Mouse (Mus musculus) limb, embryonic 14.5 days (tissue): ENCODE data around the gene Galnt9. TPM values are rescaled to one million over a fixed set of nuclear protein-coding genes. Genes with fewer than 3 reads are reported as not detected.

Experiments used
- ATAC-seq: fragments of 200-750 bp; cut with Nextera tagmentation; 2 replicates; pipeline ENCODE4 v1.8.0; 2017; ENCODE audit warnings: low read depth, moderate number of reproducible peaks, moderate TSS enrichment; ENCODE audit not compliant: low FRiP score
- DNase-seq: peaks from one replicate; pipeline ENCODE4 v3.0.0-alpha.2; 2015; ENCODE audit warnings: low spot score
- H3K27ac ChIP-seq: fragments of 300-500 bp; sonication (generic); replicated peaks from 2 replicates; pipeline ENCODE4 v1.5.1; 2014; ENCODE audit warnings: low read depth, mild to moderate bottlenecking, low read length, moderate library complexity, mixed read lengths
- H3K27me3 ChIP-seq: fragments of 300-500 bp; sonication (generic); 2 replicates; pipeline ENCODE4 v1.6.1; 2014; ENCODE audit warnings: low read length, mixed read lengths; ENCODE audit not compliant: control insufficient read depth, insufficient read depth
- H3K36me3 ChIP-seq: fragments of 300-500 bp; sonication (generic); 2 replicates; pipeline ENCODE4 v1.6.1; 2014; ENCODE audit warnings: mild to moderate bottlenecking, low read length, moderate library complexity, mixed read lengths; ENCODE audit not compliant: control insufficient read depth, insufficient read depth
- H3K4me1 ChIP-seq: fragments of 300-500 bp; sonication (generic); 2 replicates; pipeline ENCODE4 v1.6.1; 2014; ENCODE audit warnings: antibody characterized with exemption, low read length, mixed read lengths; ENCODE audit not compliant: control insufficient read depth, insufficient read depth
- H3K4me2 ChIP-seq: fragments of 300-500 bp; sonication (generic); replicated peaks from 2 replicates; pipeline ENCODE4 v1.6.1; 2014; ENCODE audit warnings: low read depth, mild to moderate bottlenecking, low read length, moderate library complexity; ENCODE audit not compliant: severe bottlenecking
- H3K4me3 ChIP-seq: fragments of 300-500 bp; sonication (generic); replicated peaks from 2 replicates; pipeline ENCODE4 v1.5.1; 2014; ENCODE audit warnings: low read length
- H3K9ac ChIP-seq: fragments of 300-500 bp; sonication (generic); 2 replicates; pipeline ENCODE4 v1.6.1; 2014; ENCODE audit warnings: mild to moderate bottlenecking, low read depth, low read length, moderate library complexity; ENCODE audit not compliant: severe bottlenecking
- H3K9me3 ChIP-seq: fragments of 300-500 bp; sonication (generic); 2 replicates; pipeline ENCODE4 v1.6.1; 2016; ENCODE audit warnings: low read length; ENCODE audit not compliant: control insufficient read depth
- POLR2A ChIP-seq: fragments of 200-500 bp; IDR thresholded peaks from 2 replicates; pipeline ENCODE4 v1.8.0; 2012; ENCODE audit warnings: inconsistent platforms, mild to moderate bottlenecking, moderate library complexity, borderline replicate concordance; ENCODE audit not compliant: insufficient read depth, insufficient read length; ENCODE audit errors: extremely low read depth
- WGBS: fragments of 180-500 bp; shearing (Covaris S2); extraction: QIAGEN DNeasy Blood & Tissue Kit; methylation state at CpG from one replicate; pipeline ENCODE4 v1.1.7; 2014; 5-methylcytosine and 5-hydroxymethylcytosine counted together
- polyA plus RNA-seq, 2 experiments: library from polyadenylated mRNA; depleted of rRNA in 1 of 2; stranded (reverse) in 1 of 2; unstranded in 1 of 2; fragments of >200 nt; fragmentation: Nextera tagmentation in 1 of 2; extraction: Ambion mirVana in 1 of 2; gene quantifications; 2 replicates each; pipeline versions ENCODE4 v1.2.1 to v1.2.3; 2012 to 2014

The Galnt9 gene
- polyA plus RNA-seq, 2 experiments: 1.7 to 2.0 TPM

DNA sequence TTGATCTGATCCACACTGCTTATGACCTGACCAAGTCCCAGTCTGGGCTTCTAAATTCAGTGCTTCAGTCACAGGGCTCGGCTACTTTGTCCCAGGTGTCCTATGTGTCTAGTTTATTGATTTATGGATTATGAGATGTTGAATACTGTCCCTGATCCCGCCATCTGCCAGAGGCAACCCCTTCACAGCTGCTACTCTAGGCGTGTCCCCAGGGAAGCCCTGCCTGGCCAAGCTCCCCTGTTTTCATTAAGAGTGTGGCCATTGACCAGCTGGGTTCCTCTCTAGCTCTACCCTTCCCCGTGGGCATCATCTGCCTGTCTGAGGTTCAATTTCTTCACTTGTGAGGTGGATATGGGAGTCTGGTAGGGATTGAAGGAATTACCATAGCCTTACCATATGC, 9.2 kb downstream of the Galnt9 start:
- H3K27me3 ChIP-seq: no peaks in the 10 kb centered on the region
- no peak overlapping the region for H3K4me3 ChIP-seq
- no peaks in the 10 kb centered on the region for H3K4me1 ChIP-seq
- H3K36me3 ChIP-seq: no peaks in the 10 kb centered on the region
- 65% methylated on average over 4 of the region's 4 CpGs for WGBS
- no peak for ATAC-seq
- no peak overlapping the region for H3K4me2 ChIP-seq
- H3K9ac ChIP-seq: no peak overlapping the region
- H3K9me3 ChIP-seq: no peaks in the 10 kb centered on the region
- no peak overlapping the region for H3K27ac ChIP-seq
- TF ChIP-seq POLR2A: no peak
- DNase-seq: no peak

DNA sequence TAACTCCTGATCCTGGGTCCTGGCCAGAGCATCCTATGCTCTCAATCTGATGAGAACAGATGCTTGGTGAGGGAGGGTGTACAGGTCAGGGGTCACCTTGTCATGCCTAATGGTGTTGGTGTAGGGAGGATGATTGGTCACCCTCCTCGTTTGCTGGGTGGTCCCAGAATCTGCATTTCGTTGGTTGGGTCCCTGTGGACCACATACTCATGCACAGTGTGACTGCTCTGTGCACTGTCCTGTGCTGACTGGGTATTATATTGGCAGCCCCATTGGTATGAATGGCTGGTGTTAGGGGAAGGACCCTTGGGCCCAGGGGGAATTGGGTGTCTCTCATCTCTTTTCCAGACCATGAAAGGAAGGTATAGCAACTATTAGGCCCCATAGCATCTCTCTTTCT, 11.0 kb downstream of the Galnt9 start:
- H3K4me2 ChIP-seq: no peak overlapping the region
- H3K9ac ChIP-seq: no peak overlapping the region
- H3K9me3 ChIP-seq: no peaks in the 10 kb centered on the region
- DNase-seq (no peak), ATAC-seq (no peak)
- TF ChIP-seq POLR2A: no peak
- H3K27me3 ChIP-seq: no peaks in the 10 kb centered on the region
- no peak overlapping the region for H3K4me3 ChIP-seq
- no peaks in the 10 kb centered on the region for H3K36me3 ChIP-seq
- H3K4me1 ChIP-seq: no peaks in the 10 kb centered on the region
- no peak overlapping the region for H3K27ac ChIP-seq
- 60% methylated on average over 2 of the region's 2 CpGs for whole genome bisulfite sequencing

- DNase-seq (peak; percentile 77), ATAC-seq (no peak)
- 13% methylated on average over 8 of the region's 8 CpGs for WGBS
- H3K9me3 ChIP-seq: no peaks in the 10 kb centered on the region
- H3K4me1 ChIP-seq: no peaks in the 10 kb centered on the region
- no peaks in the 10 kb centered on the region for H3K36me3 ChIP-seq
- H3K4me3 ChIP-seq: no peak overlapping the region
- H3K9ac ChIP-seq: no peak overlapping the region
- H3K27ac ChIP-seq: no peak overlapping the region
- TF ChIP-seq POLR2A: no peak
- no peak overlapping the region for H3K4me2 ChIP-seq
- H3K27me3 ChIP-seq: no peaks in the 10 kb centered on the region
These were observed 14.2 kb downstream of the Galnt9 start for GRCm38 (mm10) chr5:110558368-110558767.

DNA sequence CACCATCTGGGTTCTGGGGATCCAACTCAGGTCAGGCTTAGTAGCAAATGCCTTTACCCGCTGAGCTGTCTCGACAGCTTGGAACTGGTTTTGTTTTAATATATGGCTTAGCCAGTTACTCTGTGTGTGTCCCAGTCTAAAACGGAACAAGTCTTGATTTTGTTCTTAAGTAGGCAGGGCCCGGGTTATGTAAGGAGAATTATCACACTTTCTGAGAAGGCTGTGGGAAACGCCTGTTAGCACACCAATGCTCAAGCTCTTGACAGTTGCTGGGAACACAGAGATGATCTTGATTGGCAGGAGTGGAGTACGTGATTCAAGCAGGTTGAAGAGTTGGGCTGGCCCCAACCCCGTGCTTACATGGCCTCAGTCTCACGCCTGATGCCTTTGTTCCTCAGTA, 15.5 kb downstream of the Galnt9 start:
- Histone ChIP-seq H3K9ac (no peak overlapping the region), H3K4me1 (no peaks in the 10 kb centered on the region), H3K9me3 (no peaks in the 10 kb centered on the region), H3K36me3 (no peaks in the 10 kb centered on the region), H3K27ac (no peak overlapping the region), H3K4me2 (no peak overlapping the region), H3K27me3 (no peaks in the 10 kb centered on the region), H3K4me3 (no peak overlapping the region)
- DNase-seq (no peak), ATAC-seq (no peak)
- 89% methylated on average over 8 of the region's 8 CpGs for WGBS
- TF ChIP-seq POLR2A: no peak

- H3K27ac ChIP-seq: no peak overlapping the region
- DNase-seq: no peak
- 76% methylated on average over 16 of the region's 16 CpGs for WGBS
- H3K4me1 ChIP-seq: no peaks in the 10 kb centered on the region
- H3K9ac ChIP-seq: no peak overlapping the region
- H3K9me3 ChIP-seq: no peaks in the 10 kb centered on the region
- no peak overlapping the region for H3K4me3 ChIP-seq
- H3K36me3 ChIP-seq: no peaks in the 10 kb centered on the region
- ATAC-seq: no peak
- no peak for TF ChIP-seq POLR2A
- no peaks in the 10 kb centered on the region for H3K27me3 ChIP-seq
- H3K4me2 ChIP-seq: no peak overlapping the region
These were observed 18.7 kb downstream of the Galnt9 start for GRCm38 (mm10) chr5:110562741-110563326.
